Mouse (Mus musculus): Measurements from ENCODE around the gene Intu.

Intu gene

GRCm38 (mm10) chr3:40531286-40532141, at the start of gene Intu:
Gene Intu, plus strand, starts transcription at chr3:40531286.
- no peak for DNase-seq (ENCODE audit: low read depth, low spot score)

GRCm38 (mm10) chr3:40483221-40483654, 47.8 kb upstream of the Intu start:
- no peak for DNase-seq (ENCODE audit: low read depth, low spot score)

DNA sequence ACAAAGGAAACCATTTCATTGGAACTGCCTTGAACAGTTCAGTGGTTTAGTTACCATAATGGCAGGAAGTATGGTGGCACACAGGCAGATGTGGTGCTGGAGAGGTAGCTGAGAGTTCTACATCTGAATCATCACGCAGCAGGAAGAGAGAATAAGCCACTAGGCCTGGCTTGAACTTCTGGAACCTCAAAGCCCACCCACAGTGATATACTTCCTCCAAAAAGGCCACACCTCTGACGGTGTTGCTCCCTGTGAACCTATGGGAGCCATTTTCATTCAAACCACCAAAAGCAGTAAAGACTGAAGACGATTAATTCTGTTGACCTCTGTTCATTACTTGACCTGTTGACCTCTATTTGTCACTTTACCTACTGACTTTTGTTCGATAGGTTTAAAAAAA, 43.7 kb upstream of the Intu start:
- DNase-seq (ENCODE audit: low read depth, low spot score): no peak

DNA sequence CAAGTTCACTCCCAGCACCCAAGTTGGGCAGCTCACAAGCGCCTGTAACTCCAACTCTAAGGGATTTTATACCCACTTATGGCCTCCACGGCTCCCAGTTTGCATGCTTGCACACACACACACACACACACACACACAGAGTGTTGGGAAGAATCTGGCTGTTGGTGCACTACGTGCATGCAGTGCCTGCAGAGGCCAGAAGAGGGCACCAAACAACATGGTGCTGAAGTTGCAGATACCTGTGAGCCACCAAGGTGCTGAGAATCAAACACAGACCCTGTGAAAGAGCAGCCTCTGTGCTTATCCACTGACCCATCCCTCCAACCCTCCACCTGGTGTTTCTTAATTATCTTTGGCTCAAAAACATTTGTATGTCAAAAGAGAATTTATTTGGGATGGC, 39.3 kb upstream of the Intu start:
- DNase-seq (ENCODE audit: low read depth, low spot score): no peak

DNA sequence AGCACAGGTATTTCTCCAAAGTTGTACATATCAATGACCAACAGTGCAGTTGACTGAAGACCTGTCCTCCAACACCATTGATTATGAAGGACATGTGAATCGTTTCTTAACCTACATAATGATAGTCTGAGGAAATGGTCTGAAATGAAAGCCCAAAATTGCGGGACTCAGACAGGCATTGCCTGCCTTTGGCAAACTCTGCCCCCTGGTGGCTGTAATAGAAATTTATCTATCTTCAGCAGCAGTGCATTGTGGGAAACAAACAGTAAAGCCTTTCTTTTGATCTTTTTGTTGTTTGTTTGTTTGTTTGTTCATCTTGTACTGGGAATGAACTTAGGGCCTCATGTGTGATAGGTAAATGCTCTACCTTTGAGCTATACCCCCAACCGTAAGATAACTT, 32.2 kb upstream of the Intu start:
- DNase-seq (ENCODE audit: low read depth, low spot score): no peak

GRCm38 (mm10) chr3:40500157-40500808, 30.8 kb upstream of the Intu start:
- DNase-seq (ENCODE audit: low read depth, low spot score): no peak

DNA sequence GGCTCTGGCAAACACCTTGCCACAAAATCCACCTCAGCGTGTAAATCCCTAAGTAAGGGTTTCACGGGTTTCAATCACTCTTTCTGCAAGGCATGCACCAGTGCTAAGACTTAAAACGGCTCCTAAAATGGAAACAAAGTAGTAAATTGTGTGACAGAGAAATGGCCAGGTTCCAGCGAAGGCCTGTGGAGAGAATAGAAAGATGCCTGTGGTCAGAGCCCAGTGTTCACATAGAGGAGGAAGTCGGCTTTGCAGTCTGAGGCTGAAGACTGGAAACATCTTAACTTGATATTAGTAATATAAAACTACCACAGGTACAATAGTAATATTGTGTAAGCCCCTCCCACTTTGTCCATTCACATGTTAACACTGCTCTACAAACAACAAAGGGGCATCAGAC, 26.7 kb upstream of the Intu start:
- no peak for DNase-seq (ENCODE audit: low read depth, low spot score)

GRCm38 (mm10) chr3:40505451-40506014, 25.6 kb upstream of the Intu start:
- no peak for DNase-seq (ENCODE audit: low read depth, low spot score)

DNA sequence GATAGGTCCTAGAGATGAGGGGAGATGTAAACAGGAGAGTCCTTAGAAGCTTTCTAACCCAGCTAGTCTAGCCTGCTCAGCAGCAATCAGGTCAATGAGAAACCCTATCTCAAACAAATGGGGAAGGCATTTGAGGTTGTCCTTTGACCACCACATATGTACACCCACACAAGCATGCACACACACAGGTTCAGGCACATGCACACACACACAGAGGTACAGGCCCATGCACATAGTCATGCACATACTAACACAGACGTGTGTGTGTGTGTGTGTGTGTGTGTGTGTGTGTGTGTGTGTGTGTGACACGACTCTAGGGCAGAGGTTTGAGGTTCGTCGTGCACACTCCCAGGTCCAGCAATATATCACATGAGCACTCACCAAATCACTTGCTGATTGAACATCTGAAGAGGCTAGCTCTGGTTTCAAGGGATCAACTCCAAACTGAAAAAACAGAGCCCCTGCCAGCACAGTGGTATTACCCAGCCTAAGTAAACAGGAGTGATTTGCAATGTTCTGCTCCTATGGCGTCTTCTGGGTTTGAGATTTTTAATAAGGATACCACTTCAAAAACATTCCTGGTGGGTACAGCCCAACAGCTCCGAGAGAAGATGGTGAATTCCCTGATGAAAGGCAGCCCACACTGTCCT, 22.0 kb upstream of the Intu start:
- DNase-seq (ENCODE audit: low read depth, low spot score): no peak

- DNase-seq (ENCODE audit: low read depth, low spot score): no peak
These were observed 20.5 kb upstream of the Intu start for GRCm38 (mm10) chr3:40510567-40510966.

GRCm38 (mm10) chr3:40512936-40513829, 17.9 kb upstream of the Intu start:
- no peak for DNase-seq (ENCODE audit: low read depth, low spot score)

GRCm38 (mm10) chr3:40518240-40518639, 12.8 kb upstream of the Intu start:
- no peak for DNase-seq (ENCODE audit: low read depth, low spot score)

- DNase-seq (ENCODE audit: low read depth, low spot score): no peak
These were observed 11.5 kb upstream of the Intu start for GRCm38 (mm10) chr3:40519555-40519954.

GRCm38 (mm10) chr3:40520567-40520966, 10.5 kb upstream of the Intu start:
- DNase-seq (ENCODE audit: low read depth, low spot score): no peak

GRCm38 (mm10) chr3:40522446-40522845, 8.6 kb upstream of the Intu start:
- no peak for DNase-seq (ENCODE audit: low read depth, low spot score)

- no peak for DNase-seq (ENCODE audit: low read depth, low spot score)
These were observed 8.2 kb upstream of the Intu start for GRCm38 (mm10) chr3:40522846-40523245.

DNA sequence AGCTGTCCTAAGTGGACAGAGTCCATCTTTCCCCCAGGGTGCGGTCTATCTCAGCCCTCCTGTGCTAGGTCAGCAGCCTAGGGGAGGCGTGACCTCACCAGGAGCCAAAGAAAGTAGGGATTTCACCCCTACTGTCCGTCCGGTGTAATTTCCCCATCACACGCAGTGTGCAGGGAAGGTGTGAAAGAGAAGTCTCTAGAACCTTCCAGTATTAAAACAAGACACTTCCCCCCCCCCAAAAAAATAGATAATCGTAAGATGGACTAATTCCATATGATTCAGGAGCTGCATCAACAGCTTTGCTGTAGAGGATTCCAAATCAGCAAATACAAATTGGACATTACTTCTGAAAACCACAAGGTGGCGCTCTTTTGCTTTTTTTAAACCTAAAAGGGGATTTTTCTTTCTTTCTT, 7.7 kb upstream of the Intu start:
- DNase-seq (ENCODE audit: low read depth, low spot score): no peak

DNA sequence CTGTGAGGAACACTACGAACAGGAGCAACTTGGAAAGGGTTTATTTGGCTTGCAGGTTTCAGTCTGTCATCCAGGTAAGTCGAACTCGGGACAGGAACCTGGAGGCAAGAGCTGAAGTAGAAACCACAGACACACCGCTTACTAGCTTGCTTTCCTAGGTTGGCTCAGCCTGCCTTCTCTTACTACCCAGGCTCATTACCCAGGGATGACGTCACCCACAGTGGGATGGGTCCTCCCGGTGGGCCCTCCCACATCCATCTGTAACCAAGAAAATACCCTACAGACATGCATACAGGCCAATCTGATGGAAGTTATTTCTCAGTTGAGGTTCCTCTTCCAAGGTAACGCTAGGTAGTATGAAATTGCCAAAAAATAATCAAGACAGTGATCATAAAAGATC, 6.2 kb upstream of the Intu start:
- no peak for DNase-seq (ENCODE audit: low read depth, low spot score)

GRCm38 (mm10) chr3:40525341-40525740, 5.7 kb upstream of the Intu start:
- no peak for DNase-seq (ENCODE audit: low read depth, low spot score)

GRCm38 (mm10) chr3:40526095-40526494, 5.0 kb upstream of the Intu start:
- DNase-seq (ENCODE audit: low read depth, low spot score): no peak

DNA sequence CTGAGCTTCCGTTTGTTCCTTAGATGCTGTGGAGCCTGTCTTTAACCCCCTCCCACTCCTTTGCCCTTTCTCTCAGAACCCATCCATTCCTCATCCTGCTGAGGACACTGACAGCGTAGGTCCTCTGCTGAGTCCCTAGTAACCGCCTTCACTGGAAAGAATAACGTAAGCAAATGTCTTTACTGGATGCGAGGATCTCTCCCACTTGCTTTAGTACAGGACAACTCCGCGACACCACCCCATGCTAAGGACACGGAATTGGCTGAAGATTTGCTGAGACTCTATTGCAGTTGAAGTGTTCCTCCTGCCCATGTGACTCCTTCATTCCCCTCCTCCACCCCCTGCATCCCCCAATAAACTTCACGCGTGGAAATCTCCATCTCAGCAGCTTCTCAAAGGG, 3.9 kb upstream of the Intu start:
- DNase-seq (ENCODE audit: low read depth, low spot score): no peak

All from retina, adult 2 months (tissue).